Mouse (Mus musculus): ENCODE data around the gene Saysd1. TPM values are rescaled to one million over a fixed set of nuclear protein-coding genes. Genes with fewer than 3 reads are reported as not detected.

The Saysd1 gene
- polyA plus RNA-seq, 1 experiment from 2014 or later = 11.4 TPM

DNA sequence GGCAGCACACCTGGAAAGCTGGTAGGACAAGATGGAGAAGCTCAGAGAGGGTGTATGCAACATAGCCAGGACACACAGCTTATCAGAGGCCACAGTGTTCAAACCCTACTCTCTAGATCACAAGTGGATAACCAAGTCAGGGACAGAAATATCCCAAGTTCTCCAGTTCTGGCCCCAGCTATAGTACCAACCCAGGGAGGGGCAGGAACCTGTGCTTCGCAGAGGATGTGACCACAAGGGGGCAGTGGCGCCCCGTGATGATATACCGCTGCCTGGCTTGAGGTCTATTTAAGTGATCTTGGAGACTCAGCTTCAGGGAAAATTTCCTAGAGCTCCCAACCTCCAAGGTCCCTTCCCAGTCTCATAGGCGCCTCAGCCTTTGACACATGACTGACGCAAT is 24.4 kb downstream of the Saysd1 start:
- ATAC-seq (ENCODE audit: insufficient number of reproducible peaks, low FRiP score, low TSS enrichment, low read depth) (peak; percentile 79; the same call in 1 of the 2 replicates), DNase-seq (ENCODE audit: low spot score) (peak; percentile 92)
- no peak overlapping the region for H3K9ac ChIP-seq (ENCODE audit: low read length)
- no peak overlapping the region for H3K4me2 ChIP-seq (ENCODE audit: low read depth, severe bottlenecking)
- H3K27me3 ChIP-seq (ENCODE audit: control insufficient read depth, insufficient read depth, low read length) = no peaks in the 10 kb centered on the region
- 5% methylated on average over 6 of the region's 6 CpGs for WGBS
- 0 out of 2 replicates have a peak, but pooled peaks cover 2% of the 10 kb centered on the region for H3K4me1 ChIP-seq (ENCODE audit: control insufficient read depth, insufficient read depth, low read length)
- H3K27ac ChIP-seq (replicated peaks; ENCODE audit: low read depth, low read length) = no peak overlapping the region
- H3K4me3 ChIP-seq (ENCODE audit: low read depth, low read length) = no peak overlapping the region
- no peaks in the 10 kb centered on the region for H3K36me3 ChIP-seq (ENCODE audit: control insufficient read depth, insufficient read depth, low read length)
- H3K9me3 ChIP-seq (ENCODE audit: control insufficient read depth, low read length) = no peaks in the 10 kb centered on the region

- H3K27me3 ChIP-seq (ENCODE audit: control insufficient read depth, insufficient read depth, low read length) = no peaks in the 10 kb centered on the region
- ATAC-seq (ENCODE audit: insufficient number of reproducible peaks, low FRiP score, low TSS enrichment, low read depth) (no peak), DNase-seq (ENCODE audit: low spot score) (no peak)
- whole genome bisulfite sequencing = 63% methylated on average over 7 of the region's 7 CpGs
- no peak overlapping the region for H3K27ac ChIP-seq (replicated peaks; ENCODE audit: low read depth, low read length)
- H3K4me2 ChIP-seq (ENCODE audit: low read depth, severe bottlenecking) = no peak overlapping the region
- H3K9me3 ChIP-seq (ENCODE audit: control insufficient read depth, low read length) = no peaks in the 10 kb centered on the region
- 0 out of 2 replicates have a peak, but pooled peaks cover 2% of the 10 kb centered on the region for H3K4me1 ChIP-seq (ENCODE audit: control insufficient read depth, insufficient read depth, low read length)
- H3K9ac ChIP-seq (ENCODE audit: low read length) = no peak overlapping the region
- no peaks in the 10 kb centered on the region for H3K36me3 ChIP-seq (ENCODE audit: control insufficient read depth, insufficient read depth, low read length)
- H3K4me3 ChIP-seq (ENCODE audit: low read depth, low read length) = no peak overlapping the region
Measured at GRCm38 (mm10) chr14:20113189-20113961, 25.0 kb downstream of the Saysd1 start.

- no peaks in the 10 kb centered on the region for H3K4me1 ChIP-seq (ENCODE audit: control insufficient read depth, insufficient read depth, low read length)
- no peak overlapping the region for H3K27ac ChIP-seq (replicated peaks; ENCODE audit: low read depth, low read length)
- ATAC-seq (ENCODE audit: insufficient number of reproducible peaks, low FRiP score, low TSS enrichment, low read depth) = no peak
- DNase-seq (ENCODE audit: low spot score) = no peak
- no peak overlapping the region for H3K4me2 ChIP-seq (ENCODE audit: low read depth, severe bottlenecking)
- WGBS = 76% methylated on average over 3 of the region's 3 CpGs
- no peak overlapping the region for H3K9ac ChIP-seq (ENCODE audit: low read length)
- H3K4me3 ChIP-seq (ENCODE audit: low read depth, low read length) = no peak overlapping the region
- H3K9me3 ChIP-seq (ENCODE audit: control insufficient read depth, low read length) = no peaks in the 10 kb centered on the region
- H3K27me3 ChIP-seq (ENCODE audit: control insufficient read depth, insufficient read depth, low read length) = no peaks in the 10 kb centered on the region
- no peaks in the 10 kb centered on the region for H3K36me3 ChIP-seq (ENCODE audit: control insufficient read depth, insufficient read depth, low read length)
Measured at GRCm38 (mm10) chr14:20112218-20112617, 26.1 kb downstream of the Saysd1 start.

DNA sequence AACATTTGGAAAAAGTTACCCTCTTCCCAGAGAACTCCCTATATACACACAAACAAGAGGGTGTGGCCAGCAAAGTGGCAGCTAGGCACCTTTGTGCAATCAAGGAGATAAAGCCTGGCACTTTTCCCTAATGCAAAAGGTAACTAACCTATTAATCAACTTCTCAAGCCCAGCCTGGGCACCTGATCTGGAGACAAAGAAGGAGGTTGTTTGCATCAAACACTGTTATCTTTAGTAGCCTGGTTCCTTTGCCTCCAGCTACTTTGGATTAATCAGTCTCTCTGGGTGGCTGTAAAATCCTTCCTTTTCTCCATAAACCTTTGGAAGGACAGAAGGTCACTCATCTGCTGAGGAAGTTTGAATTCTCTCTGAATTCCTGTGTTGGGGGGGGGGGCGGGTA is 27.4 kb downstream of the Saysd1 start:
- WGBS = 75% methylated on average over 1 of the region's 1 CpGs
- no peak for ATAC-seq (ENCODE audit: insufficient number of reproducible peaks, low FRiP score, low TSS enrichment, low read depth)
- no peaks in the 10 kb centered on the region for H3K27me3 ChIP-seq (ENCODE audit: control insufficient read depth, insufficient read depth, low read length)

DNA sequence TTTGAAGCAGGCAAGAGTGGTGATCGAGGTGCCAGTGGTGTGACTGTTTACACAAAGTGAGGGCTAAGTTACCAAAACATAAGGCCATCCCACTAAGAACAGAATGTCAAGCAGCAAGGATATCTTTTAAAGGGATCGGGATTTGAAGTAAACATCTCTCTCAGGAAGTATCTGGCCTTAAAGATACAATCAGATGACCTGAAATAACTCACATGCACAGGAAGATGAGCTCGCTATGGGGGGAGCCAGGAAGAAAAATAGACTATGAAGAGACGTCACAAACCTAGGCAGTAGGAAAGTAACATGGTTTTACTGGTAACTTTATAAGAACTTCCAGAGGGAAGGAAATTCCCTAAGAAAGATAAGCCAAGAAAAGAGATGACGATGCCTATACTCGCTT is 32.1 kb downstream of the Saysd1 start:
- DNase-seq (ENCODE audit: low spot score) (no peak), ATAC-seq (ENCODE audit: insufficient number of reproducible peaks, low FRiP score, low TSS enrichment, low read depth) (no peak)
- H3K36me3 ChIP-seq (ENCODE audit: control insufficient read depth, insufficient read depth, low read length) = no peaks in the 10 kb centered on the region
- WGBS = 81% methylated on average over 6 of the region's 6 CpGs
- no peak overlapping the region for H3K4me3 ChIP-seq (ENCODE audit: low read depth, low read length)
- no peak overlapping the region for H3K4me2 ChIP-seq (ENCODE audit: low read depth, severe bottlenecking)
- no peaks in the 10 kb centered on the region for H3K27me3 ChIP-seq (ENCODE audit: control insufficient read depth, insufficient read depth, low read length)
- no peak overlapping the region for H3K9ac ChIP-seq (ENCODE audit: low read length)
- H3K4me1 ChIP-seq (ENCODE audit: control insufficient read depth, insufficient read depth, low read length) = no peaks in the 10 kb centered on the region
- no peaks in the 10 kb centered on the region for H3K9me3 ChIP-seq (ENCODE audit: control insufficient read depth, low read length)
- H3K27ac ChIP-seq (replicated peaks; ENCODE audit: low read depth, low read length) = no peak overlapping the region

More for the DNA sequence above, 27.4 kb downstream of the Saysd1 start:
- DNase-seq (ENCODE audit: low spot score) = no peak
- Histone ChIP-seq H3K4me2 (ENCODE audit: low read depth, severe bottlenecking) (no peak overlapping the region), H3K9ac (ENCODE audit: low read length) (no peak overlapping the region), H3K4me3 (ENCODE audit: low read depth, low read length) (no peak overlapping the region), H3K4me1 (ENCODE audit: control insufficient read depth, insufficient read depth, low read length) (no peaks in the 10 kb centered on the region), H3K9me3 (ENCODE audit: control insufficient read depth, low read length) (no peaks in the 10 kb centered on the region), H3K36me3 (ENCODE audit: control insufficient read depth, insufficient read depth, low read length) (no peaks in the 10 kb centered on the region), H3K27ac (replicated peaks; ENCODE audit: low read depth, low read length) (no peak overlapping the region)

DNA sequence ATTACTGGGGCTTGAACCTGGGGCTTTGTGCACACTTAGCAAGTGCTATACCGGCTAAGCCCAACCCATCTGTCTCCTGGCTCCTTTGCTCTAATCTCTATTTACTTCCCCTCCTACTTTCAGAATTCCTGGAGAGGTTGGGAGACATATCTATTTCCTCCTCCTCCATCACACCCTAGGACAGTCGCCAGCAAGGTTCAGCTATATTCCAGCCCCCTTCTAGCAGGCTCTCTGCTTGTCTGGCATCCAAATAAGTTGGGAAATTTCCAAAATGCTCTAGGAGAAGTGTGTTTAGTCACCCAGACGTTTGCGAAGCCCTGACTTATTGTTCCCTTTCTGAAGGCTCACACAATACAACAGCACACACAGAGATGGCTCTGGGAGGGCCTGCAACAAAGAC is 35.1 kb downstream of the Saysd1 start:
- H3K27me3 ChIP-seq (ENCODE audit: control insufficient read depth, insufficient read depth, low read length) = no peaks in the 10 kb centered on the region
- DNase-seq (ENCODE audit: low spot score) = no peak
- no peaks in the 10 kb centered on the region for H3K4me1 ChIP-seq (ENCODE audit: control insufficient read depth, insufficient read depth, low read length)
- H3K4me3 ChIP-seq (ENCODE audit: low read depth, low read length) = no peak overlapping the region
- H3K4me2 ChIP-seq (ENCODE audit: low read depth, severe bottlenecking) = no peak overlapping the region
- no peaks in the 10 kb centered on the region for H3K9me3 ChIP-seq (ENCODE audit: control insufficient read depth, low read length)
- no peak overlapping the region for H3K27ac ChIP-seq (replicated peaks; ENCODE audit: low read depth, low read length)
- H3K9ac ChIP-seq (ENCODE audit: low read length) = no peak overlapping the region
- no peaks in the 10 kb centered on the region for H3K36me3 ChIP-seq (ENCODE audit: control insufficient read depth, insufficient read depth, low read length)
- ATAC-seq (ENCODE audit: insufficient number of reproducible peaks, low FRiP score, low TSS enrichment, low read depth) = no peak
- WGBS = 65% methylated on average over 4 of the region's 4 CpGs

GRCm38 (mm10) chr14:20098061-20098460 is 40.3 kb downstream of the Saysd1 start:
- Histone ChIP-seq H3K9ac (ENCODE audit: low read length) (no peak overlapping the region), H3K27me3 (ENCODE audit: control insufficient read depth, insufficient read depth, low read length) (no peaks in the 10 kb centered on the region), H3K36me3 (ENCODE audit: control insufficient read depth, insufficient read depth, low read length) (no peaks in the 10 kb centered on the region), H3K9me3 (ENCODE audit: control insufficient read depth, low read length) (no peaks in the 10 kb centered on the region), H3K4me3 (ENCODE audit: low read depth, low read length) (no peak overlapping the region), H3K27ac (replicated peaks; ENCODE audit: low read depth, low read length) (no peak overlapping the region), H3K4me2 (ENCODE audit: low read depth, severe bottlenecking) (no peak overlapping the region), H3K4me1 (ENCODE audit: control insufficient read depth, insufficient read depth, low read length) (no peaks in the 10 kb centered on the region)
- 26% methylated on average over 5 of the region's 5 CpGs for WGBS
- ATAC-seq (ENCODE audit: insufficient number of reproducible peaks, low FRiP score, low TSS enrichment, low read depth) (no peak), DNase-seq (ENCODE audit: low spot score) (no peak)

DNA sequence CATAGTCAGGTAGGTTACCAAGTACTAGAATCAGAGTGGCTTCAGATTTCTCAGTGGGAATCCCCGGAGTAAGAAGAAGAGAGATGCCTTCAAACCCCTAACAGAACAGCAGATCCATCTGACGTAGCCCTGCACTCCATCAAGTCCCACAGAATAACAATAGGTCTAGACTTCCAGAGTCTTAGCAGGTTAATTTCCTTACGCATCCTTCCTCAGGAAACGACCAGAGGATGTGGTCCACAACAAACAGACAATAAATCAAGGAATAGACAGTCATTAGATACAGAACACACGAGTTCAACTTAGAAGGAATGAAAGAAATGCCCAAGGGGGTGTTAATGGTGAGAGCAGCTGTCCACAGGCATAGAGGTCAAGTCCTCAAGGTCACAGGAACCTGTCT is 43.4 kb downstream of the Saysd1 start:
- ATAC-seq (ENCODE audit: insufficient number of reproducible peaks, low FRiP score, low TSS enrichment, low read depth) (no peak), DNase-seq (ENCODE audit: low spot score) (no peak)
- H3K27me3 ChIP-seq (ENCODE audit: control insufficient read depth, insufficient read depth, low read length) = no peaks in the 10 kb centered on the region
- WGBS = 35% methylated on average over 5 of the region's 5 CpGs
- H3K9me3 ChIP-seq (ENCODE audit: control insufficient read depth, low read length) = no peaks in the 10 kb centered on the region
- H3K9ac ChIP-seq (ENCODE audit: low read length) = no peak overlapping the region
- H3K4me3 ChIP-seq (ENCODE audit: low read depth, low read length) = no peak overlapping the region
- H3K4me1 ChIP-seq (ENCODE audit: control insufficient read depth, insufficient read depth, low read length) = no peaks in the 10 kb centered on the region
- no peak overlapping the region for H3K4me2 ChIP-seq (ENCODE audit: low read depth, severe bottlenecking)
- H3K27ac ChIP-seq (replicated peaks; ENCODE audit: low read depth, low read length) = no peak overlapping the region
- H3K36me3 ChIP-seq (ENCODE audit: control insufficient read depth, insufficient read depth, low read length) = no peaks in the 10 kb centered on the region

GRCm38 (mm10) chr14:20093493-20093892 is 44.8 kb downstream of the Saysd1 start:
- no peak overlapping the region for H3K4me3 ChIP-seq (ENCODE audit: low read depth, low read length)
- no peak for ATAC-seq (ENCODE audit: insufficient number of reproducible peaks, low FRiP score, low TSS enrichment, low read depth)
- H3K4me1 ChIP-seq (ENCODE audit: control insufficient read depth, insufficient read depth, low read length) = no peaks in the 10 kb centered on the region
- no peak overlapping the region for H3K27ac ChIP-seq (replicated peaks; ENCODE audit: low read depth, low read length)
- no peaks in the 10 kb centered on the region for H3K36me3 ChIP-seq (ENCODE audit: control insufficient read depth, insufficient read depth, low read length)
- H3K4me2 ChIP-seq (ENCODE audit: low read depth, severe bottlenecking) = no peak overlapping the region
- WGBS = 21% methylated on average over 7 of the region's 7 CpGs
- H3K9me3 ChIP-seq (ENCODE audit: control insufficient read depth, low read length) = no peaks in the 10 kb centered on the region
- H3K9ac ChIP-seq (ENCODE audit: low read length) = no peak overlapping the region
- DNase-seq (ENCODE audit: low spot score) = peak; percentile 79
- no peaks in the 10 kb centered on the region for H3K27me3 ChIP-seq (ENCODE audit: control insufficient read depth, insufficient read depth, low read length)

Data from limb, embryonic 11.5 days (tissue).